Mouse (Mus musculus) myocyte (in vitro differentiated cells): ENCODE data around the gene Pak1ip1.

Experiments used
- CEBPB ChIP-seq: IDR thresholded peaks from 2 replicates; pipeline ENCODE4 v1.6.1; 2011; ENCODE audit warnings: mild to moderate bottlenecking, moderate library complexity; ENCODE audit not compliant: poor library complexity, insufficient read depth, severe bottlenecking
- MYOD1 ChIP-seq, 3 experiments: IDR thresholded peaks; one replicate each; pipeline ENCODE4 v1.6.1; 2011; ENCODE audit warnings: control low read depth in 2 of 3, low read depth in 2 of 3, mild to moderate bottlenecking in 2 of 3, moderate library complexity in 1 of 3; ENCODE audit not compliant: insufficient read length in 2 of 3, control insufficient read depth in 1 of 3
- MYOG ChIP-seq, 3 experiments: IDR thresholded peaks; one replicate each; pipeline ENCODE4 v1.6.1; 2011; ENCODE audit warnings: control low read depth in 2 of 3, low read depth in 2 of 3, mild to moderate bottlenecking in 2 of 3; ENCODE audit not compliant: insufficient read length in 2 of 3, control insufficient read depth in 1 of 3, insufficient read depth in 1 of 3
- POLR2A ChIP-seq: IDR thresholded peaks from one replicate; pipeline ENCODE4 v1.6.1; 2011; ENCODE audit warnings: low read depth, mild to moderate bottlenecking, control low read depth, moderate library complexity; ENCODE audit not compliant: insufficient read length
- POLR2AphosphoS2 ChIP-seq: IDR thresholded peaks from one replicate; pipeline ENCODE4 v1.6.1; 2011; ENCODE audit warnings: low read depth, control low read depth; ENCODE audit not compliant: insufficient read length
- TCF12 ChIP-seq: IDR thresholded peaks from one replicate; pipeline ENCODE4 v1.6.1; 2011; ENCODE audit warnings: mild to moderate bottlenecking, control low read depth; ENCODE audit not compliant: poor library complexity, insufficient read depth, severe bottlenecking

DNA sequence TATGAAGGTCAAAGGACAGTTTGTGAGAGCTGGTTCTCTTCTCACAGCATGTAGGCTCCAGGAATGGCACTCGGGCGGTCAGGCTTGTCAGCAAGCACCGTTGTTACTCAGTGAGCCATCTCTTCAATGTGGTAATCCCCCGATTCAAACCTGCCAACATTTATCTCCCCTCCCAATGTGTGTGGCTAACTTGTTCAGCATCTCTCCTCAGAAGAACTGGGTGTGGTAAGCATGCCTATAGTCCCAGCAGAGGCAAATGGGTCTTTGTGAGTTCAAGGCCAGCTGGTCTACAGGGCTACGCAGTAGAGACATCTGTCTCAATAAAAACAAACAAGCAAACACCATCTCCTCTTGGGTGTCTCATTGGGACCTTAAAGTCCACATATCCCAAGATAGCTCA, 27.8 kb upstream of the Pak1ip1 start:
- no peak for TF ChIP-seq POLR2A
- no peak for TF ChIP-seq MYOG (IDR thresholded peaks at IDR 0.05; ENCODE audit: control insufficient read depth in 1 of 3, insufficient read depth in 1 of 3, insufficient read length in 2 of 3, low read depth in 2 of 3)
- TF ChIP-seq POLR2AphosphoS2, result no peak
- no peak for TF ChIP-seq CEBPB
- no peak for TF ChIP-seq MYOD1 (IDR thresholded peaks at IDR 0.05; ENCODE audit: control insufficient read depth in 1 of 3, insufficient read length in 2 of 3, low read depth in 2 of 3)
- no peak for TF ChIP-seq TCF12
